Mouse (Mus musculus): ENCODE measurements around the gene Gstt1. TPM values are rescaled to one million over a fixed set of nuclear protein-coding genes. Genes with fewer than 3 reads are reported as not detected.

Gene Gstt1
- total and polyA plus RNA-seq, 3 experiments: 1.3 to 3.8 TPM; not detected in 1

GRCm38 (mm10) chr10:75788277-75788676 lies 10.1 kb downstream of the Gstt1 start:
- no peaks in the 10 kb centered on the region for H3K79me2 ChIP-seq (ENCODE audit: control insufficient read depth, insufficient read depth, low read length, poor library complexity)
- no peak for TF ChIP-seq NRF1 (IDR thresholded peaks at IDR 0.05; ENCODE audit: insufficient read depth, low read depth, low read length, poor library complexity, severe bottlenecking)
- no peak for TF ChIP-seq MEF2A (IDR thresholded peaks at IDR 0.05; ENCODE audit: extremely low read depth, insufficient replicate concordance, low read depth, low read length, poor library complexity, severe bottlenecking)
- no peaks in the 10 kb centered on the region for H3K36me3 ChIP-seq (ENCODE audit: control insufficient read depth in 1 of 2, insufficient read depth in 2 of 2, low read length in 2 of 2)
- no peak overlapping the region for H3K9ac ChIP-seq (ENCODE audit: control insufficient read depth, low read depth, low read length, poor library complexity, severe bottlenecking)
- H3K27me3 ChIP-seq (ENCODE audit: control insufficient read depth in 1 of 2, insufficient read depth in 2 of 2, low read length in 2 of 2): peaks cover 3% of the 10 kb centered on the region in 2 experiments; a peak in 3 of 4 replicates
- no peak overlapping the region for H3K4me3 ChIP-seq (ENCODE audit: control insufficient read depth in 1 of 2, insufficient read depth in 1 of 2, low read depth in 2 of 2, low read length in 2 of 2)
- no peaks in the 10 kb centered on the region for H3K4me1 ChIP-seq (ENCODE audit: control insufficient read depth in 1 of 2, insufficient read depth in 2 of 2, low read length in 2 of 2)
- no peaks in the 10 kb centered on the region for H3K9me3 ChIP-seq (replicated peaks; ENCODE audit: insufficient read depth, low read length)
- DNase-seq (ENCODE audit: low read depth, low spot score): no peak
- no peak overlapping the region for H3K27ac ChIP-seq (ENCODE audit: control insufficient read depth, low read depth, low read length)

DNA sequence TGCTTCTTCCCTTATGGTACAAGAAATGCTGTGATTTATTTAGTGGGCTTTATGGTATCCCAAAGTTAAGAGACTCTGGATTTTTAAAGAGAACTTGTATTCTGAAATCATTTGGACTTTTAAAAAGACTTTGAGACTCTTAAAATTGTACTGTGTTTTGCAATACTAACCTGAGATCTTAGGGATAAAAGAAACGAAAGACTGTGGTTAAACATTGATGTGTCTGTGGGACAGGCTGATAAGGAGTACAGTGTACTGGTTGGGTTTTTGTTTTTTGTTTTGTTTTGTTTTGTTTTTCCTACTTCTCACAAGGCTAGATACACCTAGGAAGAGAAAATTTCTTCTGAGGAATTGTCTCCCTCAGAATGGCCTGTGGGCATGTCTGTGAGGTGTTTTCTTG lies 12.9 kb downstream of the Gstt1 start:
- no peak for DNase-seq (ENCODE audit: low read depth, low spot score)
- Histone ChIP-seq H3K79me2 (ENCODE audit: control insufficient read depth, insufficient read depth, low read length, poor library complexity) (no peaks in the 10 kb centered on the region; the same call in 1 of the 2 replicates), H3K27me3 (ENCODE audit: control insufficient read depth in 1 of 2, insufficient read depth in 2 of 2, low read length in 2 of 2) (peaks cover 3% of the 10 kb centered on the region in 2 experiments; a peak in 3 of 4 replicates), H3K4me3 (ENCODE audit: control insufficient read depth in 1 of 2, insufficient read depth in 1 of 2, low read depth in 2 of 2, low read length in 2 of 2) (no peak overlapping the region), H3K9ac (ENCODE audit: control insufficient read depth, low read depth, low read length, poor library complexity, severe bottlenecking) (no peak overlapping the region), H3K36me3 (ENCODE audit: control insufficient read depth in 1 of 2, insufficient read depth in 2 of 2, low read length in 2 of 2) (peaks cover 0 to 5% of the 10 kb centered on the region in 2 experiments; a peak in 1 of 4 replicates), H3K4me1 (ENCODE audit: control insufficient read depth in 1 of 2, insufficient read depth in 2 of 2, low read length in 2 of 2) (peaks cover 0 to 9% of the 10 kb centered on the region in 2 experiments; a peak in 2 of 4 replicates), H3K27ac (ENCODE audit: control insufficient read depth, low read depth, low read length) (no peak overlapping the region), H3K9me3 (replicated peaks; ENCODE audit: insufficient read depth, low read length) (no peaks in the 10 kb centered on the region)
- TF ChIP-seq POLR2AphosphoS5 (IDR thresholded peaks at IDR 0.05; ENCODE audit: borderline replicate concordance, low read depth, low read length): no peak
- TF ChIP-seq NRF1 (IDR thresholded peaks at IDR 0.05; ENCODE audit: insufficient read depth, low read depth, low read length, poor library complexity, severe bottlenecking): no peak
- no peak for TF ChIP-seq RCOR1 (IDR thresholded peaks at IDR 0.05; ENCODE audit: low read depth, low read length)
- TF ChIP-seq POLR2AphosphoS2 (IDR thresholded peaks at IDR 0.05; ENCODE audit: low read length): no peak
- no peak for TF ChIP-seq ZKSCAN1 (IDR thresholded peaks at IDR 0.05; ENCODE audit: low read depth, low read length)
- no peak for TF ChIP-seq HCFC1 (IDR thresholded peaks at IDR 0.05; ENCODE audit: low read depth, low read length)
- TF ChIP-seq USF2 (IDR thresholded peaks at IDR 0.05; ENCODE audit: borderline replicate concordance in 1 of 2, insufficient read depth in 1 of 2, low read depth in 1 of 2, low read length in 2 of 2): no peak
- TF ChIP-seq EP300 (IDR thresholded peaks at IDR 0.05; ENCODE audit: low read depth in 1 of 2, low read length in 2 of 2): no peak
- no peak for TF ChIP-seq GATA1 (IDR thresholded peaks at IDR 0.05; ENCODE audit: low read depth, low read length)
- no peak for TF ChIP-seq ZNF384 (IDR thresholded peaks at IDR 0.05; ENCODE audit: low read depth, low read length)
- no peak for TF ChIP-seq CHD2 (IDR thresholded peaks at IDR 0.05; ENCODE audit: low read length)
- TF ChIP-seq ETS1 (IDR thresholded peaks at IDR 0.05; ENCODE audit: low read depth, low read length): no peak
- no peak for TF ChIP-seq TCF12 (IDR thresholded peaks at IDR 0.05; ENCODE audit: low read depth, low read length)
- no peak for TF ChIP-seq SIN3A (IDR thresholded peaks at IDR 0.05; ENCODE audit: low read length)
- no peak for TF ChIP-seq UBTF (IDR thresholded peaks at IDR 0.05; ENCODE audit: borderline replicate concordance, insufficient read depth, low read depth, low read length)

All from MEL (cell line).